Mouse (Mus musculus) liver, postnatal 0 days (tissue): Measurements from ENCODE around the gene Wnt10b.

ENCODE experiments used
- CTCF ChIP-seq: sonication (generic); IDR thresholded peaks from 2 replicates; pipeline ENCODE4 v1.5.1; 2016; ENCODE audit warnings: antibody characterized with exemption, low read depth
- EP300 ChIP-seq: IDR thresholded peaks from 2 replicates; pipeline ENCODE4 v1.6.1; 2016; ENCODE audit warnings: antibody characterized with exemption, low read depth, mild to moderate bottlenecking

DNA sequence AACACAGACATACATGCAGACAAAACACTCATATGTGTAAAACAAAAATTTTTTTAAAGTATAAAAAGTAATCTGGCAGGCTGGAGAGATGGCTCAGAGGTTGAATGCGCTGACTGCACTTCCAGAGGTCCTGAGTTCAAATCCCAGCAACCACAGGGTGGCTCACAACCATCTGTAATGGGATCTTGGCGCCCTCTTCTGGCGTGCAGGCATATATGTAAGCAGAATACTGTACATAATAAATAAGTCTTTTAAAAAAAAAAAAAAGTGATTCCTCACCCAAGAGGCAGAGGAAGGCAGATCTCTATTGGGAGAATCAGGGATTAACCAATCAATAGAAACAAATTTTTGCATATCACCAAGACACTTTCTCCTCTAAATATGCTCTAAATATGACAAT lies 45.5 kb upstream of the Wnt10b start:
- TF ChIP-seq CTCF = peak; percentile 46
- no peak for TF ChIP-seq EP300
